Mouse (Mus musculus) lung, postnatal 4 days (tissue): Measurements from ENCODE around the gene Slc39a5.

Source experiments
- DNase-seq, 2 experiments: peaks; one replicate each; pipeline ENCODE4 v3.0.0; 2021

Gene Slc39a5

GRCm38 (mm10) chr10:128401056-128401455 is at the start of gene Slc39a5:
TSS of gene Slc39a5 (minus strand) at chr10:128401229.
- DNase-seq, result no peak

GRCm38 (mm10) chr10:128445407-128445806 is 44.4 kb upstream of the Slc39a5 start:
- DNase-seq, result no peak

GRCm38 (mm10) chr10:128444354-128444753 is 43.3 kb upstream of the Slc39a5 start:
- no peak for DNase-seq

- DNase-seq, result no peak
Observed at GRCm38 (mm10) chr10:128442718-128443117, 41.7 kb upstream of the Slc39a5 start.

- no peak for DNase-seq
Observed at GRCm38 (mm10) chr10:128441324-128442119, 40.5 kb upstream of the Slc39a5 start.

GRCm38 (mm10) chr10:128440407-128440806 is 39.4 kb upstream of the Slc39a5 start:
- peak in 1 of 2 experiments; percentile 24 for DNase-seq

GRCm38 (mm10) chr10:128438675-128439279 is 37.7 kb upstream of the Slc39a5 start:
- peak; percentile 50 to 52 for DNase-seq

GRCm38 (mm10) chr10:128436376-128436775 is 35.3 kb upstream of the Slc39a5 start:
- no peak for DNase-seq

GRCm38 (mm10) chr10:128435873-128436272 is 34.8 kb upstream of the Slc39a5 start:
- no peak for DNase-seq

- peak; percentile 37 to 45 for DNase-seq
Observed at GRCm38 (mm10) chr10:128435186-128435823, 34.3 kb upstream of the Slc39a5 start.

- DNase-seq, result peak in 1 of 2 experiments; percentile 38
Observed at GRCm38 (mm10) chr10:128434681-128435080, 33.7 kb upstream of the Slc39a5 start.

GRCm38 (mm10) chr10:128433417-128433816 is 32.4 kb upstream of the Slc39a5 start:
- no peak for DNase-seq

- no peak for DNase-seq
Observed at GRCm38 (mm10) chr10:128429454-128429853, 28.4 kb upstream of the Slc39a5 start.

GRCm38 (mm10) chr10:128429052-128429451 is 28.0 kb upstream of the Slc39a5 start:
- no peak for DNase-seq

- DNase-seq, result no peak
Observed at GRCm38 (mm10) chr10:128425260-128425659, 24.2 kb upstream of the Slc39a5 start.

GRCm38 (mm10) chr10:128424604-128425003 is 23.6 kb upstream of the Slc39a5 start:
- DNase-seq, result no peak

GRCm38 (mm10) chr10:128422426-128422825 is 21.4 kb upstream of the Slc39a5 start:
- no peak for DNase-seq

GRCm38 (mm10) chr10:128414848-128415247 is 13.8 kb upstream of the Slc39a5 start:
- DNase-seq, result no peak

GRCm38 (mm10) chr10:128413076-128413475 is 12.0 kb upstream of the Slc39a5 start:
- no peak for DNase-seq

- DNase-seq, result no peak
Observed at GRCm38 (mm10) chr10:128412558-128412957, 11.5 kb upstream of the Slc39a5 start.

GRCm38 (mm10) chr10:128412055-128412381 is 11.0 kb upstream of the Slc39a5 start:
- peak; percentile 61 to 75 for DNase-seq

- peak; percentile 98 for DNase-seq
Observed at GRCm38 (mm10) chr10:128411211-128412054, 10.4 kb upstream of the Slc39a5 start, which contains the start of the genes Nabp2 and Rnf41. TSS of gene Nabp2 (minus strand) at chr10:128411492. TSS of gene Rnf41 (plus strand) at chr10:128411657.

GRCm38 (mm10) chr10:128410560-128410845 is 9.5 kb upstream of the Slc39a5 start:
- DNase-seq, result no peak
